8 mouse cellular contexts compared by ENCODE assay signal in genomic region chr11:116615735-116616437, GRCm38 (mm10). TPM values are rescaled to one million over a fixed set of nuclear protein-coding genes. Genes with fewer than 3 reads are reported as not detected.
A peak's percentile ranks its signal among the peaks of the same experiment; 100 is the strongest.
DNase-seq lines count a peak whose midpoint lies in the region; ATAC-seq lines count a peak whose summit lies in the region.

No protein-coding gene starts in this region.

- peak; percentile 58 for DNase-seq in urinary bladder, postnatal 14 days (ENCODE audit: low spot score)
- no peak for DNase-seq in urinary bladder, adult 2 months (ENCODE audit: low spot score)
- DNase-seq in c-Kit-negative CD71-positive TER-119-positive erythroid progenitor cells, embryonic 14.5 days (ENCODE audit: low read depth, low spot score), result peak; percentile 74
- DNase-seq in heart, postnatal 25 days (ENCODE audit: low spot score), result peak; percentile 60
- peak; percentile 88 for DNase-seq in retina, postnatal 1 day
- DNase-seq in MN1 (ENCODE audit: low spot score), result no peak
- DNase-seq in midbrain, embryonic 11.5 days (ENCODE audit: low spot score, missing footprints), result no peak

- no peaks in the 10 kb centered on the region for H3K36me3 ChIP-seq in liver, embryonic 12.5 days
- H3K36me3 ChIP-seq in midbrain, embryonic 11.5 days (ENCODE audit: control insufficient read depth, insufficient read depth, low read length), result no peaks in the 10 kb centered on the region

- peak overlapping the region; percentile 54 for H3K4me3 ChIP-seq in liver, embryonic 12.5 days
- no peak overlapping the region for H3K4me3 ChIP-seq in midbrain, embryonic 11.5 days (ENCODE audit: low read depth, low read length)

- ATAC-seq in liver, embryonic 12.5 days, result peak; percentile 75
- no peak for ATAC-seq in midbrain, embryonic 11.5 days (ENCODE audit: low FRiP score)

- H3K9ac ChIP-seq in liver, embryonic 12.5 days, result peak overlapping the region; percentile 65
- H3K9ac ChIP-seq in midbrain, embryonic 11.5 days (ENCODE audit: low read length), result no peak overlapping the region

- H3K4me2 ChIP-seq in liver, embryonic 12.5 days, result peak overlapping the region; percentile 88
- H3K4me2 ChIP-seq in midbrain, embryonic 11.5 days, result no peak overlapping the region

- peak overlapping the region; percentile 93 for H3K27ac ChIP-seq in liver, embryonic 12.5 days
- no peak overlapping the region for H3K27ac ChIP-seq in midbrain, embryonic 11.5 days (ENCODE audit: low read depth, low read length)

- H3K27me3 ChIP-seq in liver, embryonic 12.5 days (replicated peaks), result no peaks in the 10 kb centered on the region
- H3K27me3 ChIP-seq in midbrain, embryonic 11.5 days (ENCODE audit: control insufficient read depth, insufficient read depth, low read length), result no peaks in the 10 kb centered on the region

- intact Hi-C loops in heart, postnatal 25 days (cut with DNase I), result no loop called here

- peaks cover 95% of the 10 kb centered on the region for H3K4me1 ChIP-seq in liver, embryonic 12.5 days
- 0 out of 2 replicates have a peak, but pooled peaks cover 2% of the 10 kb centered on the region for H3K4me1 ChIP-seq in midbrain, embryonic 11.5 days (ENCODE audit: control insufficient read depth, insufficient read depth, low read length)

- H3K9me3 ChIP-seq in liver, embryonic 12.5 days (replicated peaks), result no peaks in the 10 kb centered on the region
- no peaks in the 10 kb centered on the region for H3K9me3 ChIP-seq in midbrain, embryonic 11.5 days (ENCODE audit: control insufficient read depth, low read length)

- 7% methylated on average over 15 of the region's 15 CpGs for WGBS in liver, embryonic 12.5 days (ENCODE audit: insufficient replicate concordance)
- 49% methylated on average over 15 of the region's 15 CpGs for WGBS in midbrain, embryonic 11.5 days

RNA-seq across cellular contexts. Expression of gene Rhbdf2, which starts 10.9 kb away (rescaled TPM):
- 15.4 and 17.0 TPM in 2 replicates for polyA plus RNA-seq in urinary bladder, adult 2 months (2012; rRNA removed)
- 10 to 100 TPM; 10.6 to 12.8 TPM for total RNA-seq in heart, postnatal 25 days (2021)
- 8.0 and 8.5 TPM in 2 replicates for polyA plus RNA-seq in liver, embryonic 12.5 days (2016; fragmentation: Nextera tagmentation; extraction: Ambion mirVana)
- polyA plus RNA-seq in midbrain, embryonic 11.5 days (2014; fragmentation: Nextera tagmentation; extraction: Ambion mirVana), result 1.2 and 1.3 TPM in 2 replicates

RNA-seq across cellular contexts. Expression of gene Aanat, which starts 29.7 kb away (rescaled TPM):
- polyA plus RNA-seq in urinary bladder, adult 2 months (2012; rRNA removed), result 0.07 TPM in 1 of 2 replicates, not detected in the other
- not detected for total RNA-seq in heart, postnatal 25 days (2021)
- polyA plus RNA-seq in liver, embryonic 12.5 days (2016; fragmentation: Nextera tagmentation; extraction: Ambion mirVana), result not detected in 2 replicates
- polyA plus RNA-seq in midbrain, embryonic 11.5 days (2014; fragmentation: Nextera tagmentation; extraction: Ambion mirVana), result not detected in 2 replicates

RNA-seq across cellular contexts. Expression of gene Ube2o, which starts 34.6 kb away (rescaled TPM):
- polyA plus RNA-seq in urinary bladder, adult 2 months (2012; rRNA removed), result 18.7 and 22.4 TPM in 2 replicates
- total RNA-seq in heart, postnatal 25 days (2021), result 10 to 100 TPM; 31.4 to 37.1 TPM
- polyA plus RNA-seq in liver, embryonic 12.5 days (2016; fragmentation: Nextera tagmentation; extraction: Ambion mirVana), result 40.0 and 40.2 TPM in 2 replicates
- polyA plus RNA-seq in midbrain, embryonic 11.5 days (2014; fragmentation: Nextera tagmentation; extraction: Ambion mirVana), result 13.6 and 18.7 TPM in 2 replicates

RNA-seq across cellular contexts. Expression of gene Prcd, which starts 37.4 kb away (rescaled TPM):
- polyA plus RNA-seq in urinary bladder, adult 2 months (2012; rRNA removed), result 2.0 and 3.1 TPM in 2 replicates
- 1 to 10 TPM; 1.0 to 1.6 TPM for total RNA-seq in heart, postnatal 25 days (2021)
- 0.19 and 0.41 TPM in 2 replicates for polyA plus RNA-seq in liver, embryonic 12.5 days (2016; fragmentation: Nextera tagmentation; extraction: Ambion mirVana)
- 0.22 and 1.0 TPM in 2 replicates for polyA plus RNA-seq in midbrain, embryonic 11.5 days (2014; fragmentation: Nextera tagmentation; extraction: Ambion mirVana)

RNA-seq across cellular contexts. Expression of gene Cygb, which starts 38.2 kb away (rescaled TPM):
- polyA plus RNA-seq in urinary bladder, adult 2 months (2012; rRNA removed), result 156 and 160 TPM in 2 replicates
- total RNA-seq in heart, postnatal 25 days (2021), result 10 to 100 TPM; 34.8 to 49.8 TPM
- polyA plus RNA-seq in liver, embryonic 12.5 days (2016; fragmentation: Nextera tagmentation; extraction: Ambion mirVana), result 0.83 and 1.2 TPM in 2 replicates
- 1.7 and 2.1 TPM in 2 replicates for polyA plus RNA-seq in midbrain, embryonic 11.5 days (2014; fragmentation: Nextera tagmentation; extraction: Ambion mirVana)

Comparison
In these comparisons a context has a peak if more than half of its experiments do, and no peak if none do; other contexts are left out.
1. DNase-seq: peak in urinary bladder, postnatal 14 days (single experiment), c-Kit-negative CD71-positive TER-119-positive erythroid progenitor cells, embryonic 14.5 days (single experiment), heart, postnatal 25 days (single experiment) and retina, postnatal 1 day (single experiment); none in urinary bladder, adult 2 months (single experiment), MN1 (single experiment) and midbrain, embryonic 11.5 days (single experiment).